Mouse (Mus musculus): ENCODE results near the gene Rftn1. TPM values are rescaled to one million over a fixed set of nuclear protein-coding genes. Genes with fewer than 3 reads are reported as not detected.
A peak's percentile ranks its signal among the peaks of the same experiment; 100 is the strongest.

Rftn1 gene
- total and polyA plus RNA-seq, 3 experiments, result 52.5 to 80.6 (median 60.5) TPM

DNA sequence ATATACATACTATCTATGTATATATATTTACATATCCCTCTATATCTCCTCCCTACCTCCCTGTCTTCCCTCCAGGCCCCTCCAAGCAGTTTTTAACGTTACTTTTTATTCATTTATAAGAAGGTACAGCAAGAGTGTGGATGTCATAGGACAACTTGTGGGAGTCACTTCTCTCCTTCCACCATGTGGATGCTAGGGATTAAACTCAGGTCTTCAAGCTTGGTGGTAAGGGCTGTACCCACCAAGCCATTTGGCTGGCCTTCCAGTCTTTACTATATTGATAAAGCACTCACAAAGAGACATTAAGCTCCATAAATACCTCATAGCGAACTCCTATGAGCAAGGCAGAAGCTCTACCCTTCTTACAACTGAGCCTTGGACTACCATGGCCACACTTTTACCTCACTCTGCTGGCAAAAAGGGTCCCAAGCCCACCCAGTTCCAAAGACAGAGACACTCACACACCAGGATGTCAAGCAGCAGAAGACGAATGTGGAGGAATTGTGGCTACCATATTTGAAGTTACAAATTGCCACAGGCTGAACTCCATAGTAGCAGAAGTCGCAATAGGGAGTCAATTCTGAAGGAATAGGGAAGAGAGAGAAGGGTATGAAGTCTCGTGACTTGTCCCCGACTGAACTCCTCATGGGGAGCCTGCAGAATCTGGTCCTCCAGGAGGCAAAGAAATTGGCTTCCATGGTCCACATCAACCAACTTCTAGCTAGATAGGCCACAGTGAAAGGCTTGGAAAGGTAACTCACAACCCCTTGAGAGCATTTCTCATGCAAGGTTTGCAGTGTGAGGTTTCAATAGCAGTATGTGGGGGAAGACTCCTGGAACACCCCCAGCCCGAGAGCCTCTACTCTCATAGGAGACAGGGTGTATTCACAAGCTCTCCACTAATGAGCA, 17.9 kb upstream of the Rftn1 start:
- H3K9me3 ChIP-seq (replicated peaks; ENCODE audit: low read length), result no peaks in the 10 kb centered on the region
- peak overlapping the region; percentile 97 for H3K27ac ChIP-seq (ENCODE audit: insufficient read depth, low read depth)
- in situ Hi-C loops (cut with MboI; ENCODE audit: low pct_ligation_motif_present, low pct_unique_long_range_greater_than_20kb, low sequenced_read_pairs), result no loop called here
- dilution Hi-C loops (cut with MboI; ENCODE audit: extremely low pct_ligation_motif_present, extremely low pct_unique_long_range_greater_than_20kb, low sequenced_read_pairs), result no loop called here
- no peak for DNase-seq (ENCODE audit: extremely low read depth)
- peak overlapping the region; percentile 77 for H3K4me2 ChIP-seq (ENCODE audit: insufficient read depth, low read depth, poor library complexity, severe bottlenecking)
- H3K27me3 ChIP-seq (replicated peaks), result no peaks in the 10 kb centered on the region
- peaks cover 11 to 30% of the 10 kb centered on the region in 2 experiments; a peak in 3 of 4 replicates for H3K4me1 ChIP-seq (ENCODE audit: control insufficient read depth in 1 of 2, insufficient read depth in 2 of 2)
- peak overlapping the region; percentile 99 for H3K9ac ChIP-seq (ENCODE audit: insufficient read depth, low read depth)
- peak overlapping the region; percentile 55 to 87 (median 68) for H3K4me3 ChIP-seq (replicated peaks in 1 of 3; ENCODE audit: low read depth in 2 of 3, low read length in 2 of 3, poor library complexity in 1 of 3)
- no peak for TF ChIP-seq RCOR1 (conservative IDR thresholded peaks at IDR 0.05; ENCODE audit: low read depth, low read length)
- TF ChIP-seq CHD2 (IDR thresholded peaks at IDR 0.05; ENCODE audit: low read length), result peak; percentile 55; the same call in 1 of the 2 replicates
- no peak for TF ChIP-seq CTCF (conservative IDR thresholded peaks at IDR 0.05 in 1 of 2, IDR thresholded peaks at IDR 0.05 in 1 of 2; ENCODE audit: low read depth in 2 of 2, low read length in 2 of 2)
- TF ChIP-seq JUN (IDR thresholded peaks at IDR 0.05; ENCODE audit: insufficient read depth, low read depth, low read length), result no peak
- no peak for TF ChIP-seq NELFE (IDR thresholded peaks at IDR 0.05; ENCODE audit: low read depth, low read length)
- TF ChIP-seq MXI1 (IDR thresholded peaks at IDR 0.05; ENCODE audit: low read depth, low read length), result peak; percentile 17; the same call in 1 of the 2 replicates
- TF ChIP-seq TCF12 (IDR thresholded peaks at IDR 0.05; ENCODE audit: low read depth, low read length), result peak; percentile 35; the same call in 1 of the 2 replicates
- no peak for TF ChIP-seq GABPA (IDR thresholded peaks at IDR 0.05; ENCODE audit: insufficient replicate concordance, low read depth, low read length)
- TF ChIP-seq ZMIZ1 (IDR thresholded peaks at IDR 0.05; ENCODE audit: low read depth, low read length), result peak; percentile 60
- 0 out of 2 replicates have a peak, but pooled peaks have one; percentile 28 for TF ChIP-seq MAZ (IDR thresholded peaks at IDR 0.05; ENCODE audit: low read depth, low read length)
- TF ChIP-seq EP300 (IDR thresholded peaks at IDR 0.05; ENCODE audit: low read length), result no peak
- TF ChIP-seq SIN3A (IDR thresholded peaks at IDR 0.05; ENCODE audit: low read length), result peak; percentile 59; the same call in 1 of the 2 replicates
- TF ChIP-seq IRF4 (IDR thresholded peaks at IDR 0.05; ENCODE audit: low read depth, low read length), result no peak
- no peak for TF ChIP-seq E2F4 (IDR thresholded peaks at IDR 0.05; ENCODE audit: insufficient replicate concordance, low read depth, low read length)
- TF ChIP-seq RAD21 (IDR thresholded peaks at IDR 0.05; ENCODE audit: low read depth, low read length), result no peak
- TF ChIP-seq MYC (IDR thresholded peaks at IDR 0.05; ENCODE audit: low read depth, low read length), result 0 out of 2 replicates have a peak, but pooled peaks have one; percentile 28
- peak; percentile 92 for TF ChIP-seq POLR2AphosphoS2 (IDR thresholded peaks at IDR 0.05; ENCODE audit: low read depth, low read length)
- no peak for TF ChIP-seq ETS1 (conservative IDR thresholded peaks at IDR 0.05; ENCODE audit: low read depth, low read length)
- TF ChIP-seq UBTF (IDR thresholded peaks at IDR 0.05; ENCODE audit: low read depth, low read length), result no peak
- TF ChIP-seq ELF1 (IDR thresholded peaks at IDR 0.05; ENCODE audit: low read depth, low read length), result 0 out of 2 replicates have a peak, but pooled peaks have one; percentile 8
- peak; percentile 90; the same call in 1 of the 2 replicates for TF ChIP-seq CHD1 (IDR thresholded peaks at IDR 0.05; ENCODE audit: low read depth, low read length)
- TF ChIP-seq BHLHE40 (IDR thresholded peaks at IDR 0.05; ENCODE audit: low read depth, low read length), result peak; percentile 77
- peak; percentile 25; the same call in 1 of the 2 replicates for TF ChIP-seq MAX (IDR thresholded peaks at IDR 0.05; ENCODE audit: low read length)
- peaks cover 0 to 8% of the 10 kb centered on the region in 2 experiments for H3K36me3 ChIP-seq (replicated peaks in 1 of 2; ENCODE audit: control insufficient read depth in 1 of 2, insufficient read depth in 1 of 2, low read length in 1 of 2)
- peaks cover 38% of the 10 kb centered on the region for H3K79me2 ChIP-seq (replicated peaks; ENCODE audit: control insufficient read depth, extremely low read depth, insufficient read depth, poor library complexity, severe bottlenecking)
